ENCODE assay signal across 10 mouse cellular contexts in genomic region chr1:93071487-93071971, GRCm38 (mm10). TPM values are rescaled to one million over a fixed set of nuclear protein-coding genes. Genes with fewer than 3 reads are reported as not detected.
DNase-seq lines count a peak whose midpoint lies in the region; ATAC-seq lines count a peak whose summit lies in the region.
"Had no signal": no experiment of that assay in that cellular context is flagged by ENCODE, and none has a peak within 500 bp of the region (broad histone marks: within the 10 kb centered on the region; RNA-seq: fewer than 3 reads in every experiment).

No protein-coding gene starts in this region.

- no peaks in the 10 kb centered on the region for H3K27me3 ChIP-seq in hindbrain, embryonic 15.5 days
- no peaks in the 10 kb centered on the region for H3K27me3 ChIP-seq in hindbrain, embryonic 12.5 days
- no peaks in the 10 kb centered on the region for H3K27me3 ChIP-seq in forebrain, embryonic 14.5 days (replicated peaks; ENCODE audit: control insufficient read depth, insufficient read depth, low read length)

- peaks cover 71% of the 10 kb centered on the region for H3K36me3 ChIP-seq in hindbrain, embryonic 15.5 days
- peaks cover 91% of the 10 kb centered on the region for H3K36me3 ChIP-seq in hindbrain, embryonic 12.5 days
- H3K36me3 ChIP-seq in forebrain, embryonic 14.5 days (ENCODE audit: control insufficient read depth, insufficient read depth, low read length) = peaks cover 94% of the 10 kb centered on the region

- H3K4me1 ChIP-seq in hindbrain, embryonic 15.5 days (replicated peaks) = no peaks in the 10 kb centered on the region; the same call in 1 of the 2 replicates
- no peaks in the 10 kb centered on the region for H3K4me1 ChIP-seq in hindbrain, embryonic 12.5 days
- H3K4me1 ChIP-seq in forebrain, embryonic 14.5 days (ENCODE audit: control insufficient read depth, insufficient read depth, low read length) = peaks cover 17% of the 10 kb centered on the region; the same call in 1 of the 2 replicates

- 64% methylated on average over 18 of the region's 18 CpGs for WGBS in hindbrain, embryonic 15.5 days
- 84% methylated on average over 18 of the region's 18 CpGs for WGBS in hindbrain, embryonic 12.5 days
- WGBS in forebrain, embryonic 14.5 days = 36% methylated on average over 18 of the region's 18 CpGs

- no peaks in the 10 kb centered on the region for H3K9me3 ChIP-seq in hindbrain, embryonic 15.5 days
- no peaks in the 10 kb centered on the region for H3K9me3 ChIP-seq in hindbrain, embryonic 12.5 days (replicated peaks)
- no peaks in the 10 kb centered on the region for H3K9me3 ChIP-seq in forebrain, embryonic 14.5 days (replicated peaks; ENCODE audit: control insufficient read depth, low read length)

- H3K4me2 ChIP-seq in hindbrain, embryonic 15.5 days = no peak overlapping the region
- no peak overlapping the region for H3K4me2 ChIP-seq in hindbrain, embryonic 12.5 days (replicated peaks)
- peak overlapping the region; percentile 12 for H3K4me2 ChIP-seq in forebrain, embryonic 14.5 days (ENCODE audit: low read length)

- peak; percentile 70 for DNase-seq in Muller cell, postnatal 12 days (ENCODE audit: inconsistent ontology term)
- DNase-seq in forebrain, embryonic 14.5 days (ENCODE audit: low spot score) = peak; percentile 82
- DNase-seq in lung, postnatal 36 days = peak; percentile 59
- DNase-seq in T-cell, adult 2 months (ENCODE audit: low spot score) = no peak
- no peak for DNase-seq in thymus, postnatal 10 days (ENCODE audit: low spot score in 2 of 2)
- DNase-seq in heart, postnatal 10 days = no peak

- intact Hi-C loops in heart, postnatal 10 days (cut with DNase I) = loop anchor here (5.0 kb wide), 1 partner anchor 114 kb away; no protein-coding TSS in a partner anchor

- no peak overlapping the region for H3K9ac ChIP-seq in hindbrain, embryonic 15.5 days
- no peak overlapping the region for H3K9ac ChIP-seq in hindbrain, embryonic 12.5 days
- H3K9ac ChIP-seq in forebrain, embryonic 14.5 days (ENCODE audit: low read length) = no peak overlapping the region

- ATAC-seq in hindbrain, embryonic 15.5 days (ENCODE audit: low FRiP score, low read depth) = peak; percentile 44; the same call in 1 of the 2 replicates
- no peak for ATAC-seq in hindbrain, embryonic 12.5 days (ENCODE audit: low FRiP score)
- peak; percentile 90 for ATAC-seq in forebrain, embryonic 14.5 days
- ATAC-seq: Patski had no signal

- peak overlapping the region; percentile 60 for H3K27ac ChIP-seq in hindbrain, embryonic 15.5 days (replicated peaks)
- H3K27ac ChIP-seq in hindbrain, embryonic 12.5 days = no peak overlapping the region
- peak overlapping the region; percentile 76 for H3K27ac ChIP-seq in forebrain, embryonic 14.5 days (ENCODE audit: low read depth, low read length)

- no peak overlapping the region for H3K4me3 ChIP-seq in hindbrain, embryonic 15.5 days
- no peak overlapping the region for H3K4me3 ChIP-seq in hindbrain, embryonic 12.5 days
- no peak overlapping the region for H3K4me3 ChIP-seq in forebrain, embryonic 14.5 days (ENCODE audit: low read depth, low read length)

RNA-seq across cellular contexts. Expression of gene Kif1a, which starts 30.2 kb away (rescaled TPM):
- polyA plus RNA-seq in hindbrain, embryonic 15.5 days (2015; fragmentation: Nextera tagmentation; extraction: Ambion mirVana) = 456 and 490 TPM in 2 replicates
- polyA plus RNA-seq in hindbrain, embryonic 12.5 days (2016; fragmentation: Nextera tagmentation; extraction: Ambion mirVana) = 145 and 146 TPM in 2 replicates
- 182 and 247 TPM in 2 replicates for polyA plus RNA-seq in forebrain, embryonic 14.5 days (2014; fragmentation: Nextera tagmentation; extraction: Ambion mirVana)
- 1 to 10 TPM; 3.1 to 3.4 TPM for total RNA-seq in heart, postnatal 10 days (2021)
- total RNA-seq: neutrophil, adult 5-6 weeks had no signal
- polyA plus RNA-seq: Patski had no signal

Comparison
In these comparisons a context has a peak if more than half of its experiments do, and no peak if none do; other contexts are left out.
1. DNase-seq: peak in Muller cell, postnatal 12 days (single experiment), forebrain, embryonic 14.5 days (single experiment) and lung, postnatal 36 days (single experiment); none in T-cell, adult 2 months (single experiment), thymus, postnatal 10 days (0 of 2) and heart, postnatal 10 days (0 of 2).